Mouse (Mus musculus): ENCODE results near the gene Adipor2. TPM values are rescaled to one million over a fixed set of nuclear protein-coding genes. Genes with fewer than 3 reads are reported as not detected.
"Not testable (repeated sequence)": the region's sequence is repeated elsewhere in the genome, so short reads cannot be mapped to it uniquely, and the experiment has no call there.

The Adipor2 gene
- polyA plus RNA-seq, 1 experiment from 2014 or later = 25.2 TPM

- H3K9me3 ChIP-seq; H3K4me3 ChIP-seq; H3K27me3 ChIP-seq (replicated peaks); H3K9ac ChIP-seq; ATAC-seq (ENCODE audit: extremely low read depth, insufficient number of reproducible peaks, low FRiP score, low TSS enrichment); H3K27ac ChIP-seq (replicated peaks); H3K4me2 ChIP-seq; H3K4me1 ChIP-seq: not testable (repeated sequence)
- 75% methylated on average over 4 of the region's 4 CpGs for WGBS
- peaks cover 58% of the 10 kb centered on the region for H3K36me3 ChIP-seq
Measured at GRCm38 (mm10) chr6:119366800-119367199, 50.7 kb downstream of the Adipor2 start.

GRCm38 (mm10) chr6:119363593-119363992, 53.9 kb downstream of the Adipor2 start:
- Histone ChIP-seq H3K27ac (replicated peaks) (no peak overlapping the region), H3K4me3 (no peak overlapping the region), H3K9me3 (no peaks in the 10 kb centered on the region), H3K9ac (no peak overlapping the region), H3K4me2 (no peak overlapping the region), H3K36me3 (peaks cover 78% of the 10 kb centered on the region), H3K4me1 (peaks cover 8% of the 10 kb centered on the region), H3K27me3 (replicated peaks) (no peaks in the 10 kb centered on the region)
- no peak for ATAC-seq (ENCODE audit: extremely low read depth, insufficient number of reproducible peaks, low FRiP score, low TSS enrichment)
- 95% methylated on average over 5 of the region's 5 CpGs for WGBS

DNA sequence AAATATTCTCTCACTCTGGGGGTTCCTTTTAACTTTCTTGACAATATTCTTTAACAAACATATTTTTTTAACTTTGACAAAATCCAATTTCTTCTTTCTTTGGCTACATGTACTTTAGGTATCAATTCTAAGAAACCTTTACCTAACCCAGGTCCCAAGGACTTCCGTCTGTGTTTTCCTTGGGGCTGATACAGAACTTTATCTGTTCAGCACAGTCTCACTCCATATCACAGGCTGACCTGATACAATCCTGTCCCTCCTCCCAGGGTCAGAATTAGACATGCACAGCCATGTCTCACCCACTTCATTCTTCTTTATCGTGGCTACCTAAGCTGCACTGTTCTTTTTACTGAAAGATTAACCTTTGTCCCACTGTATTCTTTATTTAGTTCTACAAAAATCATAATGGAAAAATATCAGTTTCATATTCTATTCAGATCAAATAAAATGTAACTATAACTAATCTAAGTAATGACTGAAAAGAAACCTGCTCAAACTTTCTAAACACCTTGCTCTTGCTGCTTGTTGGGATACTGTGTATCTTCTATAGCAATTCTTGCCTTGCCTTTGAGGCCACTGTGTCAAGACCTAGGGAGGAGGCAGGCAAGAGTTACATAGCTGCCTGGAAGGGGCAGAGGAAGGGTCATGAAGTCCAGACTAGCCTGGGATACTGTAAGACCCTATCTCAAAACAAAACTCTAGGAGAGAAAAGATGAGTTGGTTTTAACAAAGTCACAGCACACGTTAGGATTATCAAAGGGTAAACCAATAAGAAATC, 56.4 kb downstream of the Adipor2 start:
- no peaks in the 10 kb centered on the region for H3K9me3 ChIP-seq
- H3K27me3 ChIP-seq (replicated peaks) = no peaks in the 10 kb centered on the region
- 61% methylated on average over 3 of the region's 3 CpGs for WGBS
- H3K9ac ChIP-seq = no peak overlapping the region
- H3K4me2 ChIP-seq = no peak overlapping the region
- no peak overlapping the region for H3K4me3 ChIP-seq
- H3K36me3 ChIP-seq = peaks cover 87% of the 10 kb centered on the region
- no peak overlapping the region for H3K27ac ChIP-seq (replicated peaks)
- ATAC-seq (ENCODE audit: extremely low read depth, insufficient number of reproducible peaks, low FRiP score, low TSS enrichment) = no peak
- H3K4me1 ChIP-seq = peaks cover 8% of the 10 kb centered on the region

DNA sequence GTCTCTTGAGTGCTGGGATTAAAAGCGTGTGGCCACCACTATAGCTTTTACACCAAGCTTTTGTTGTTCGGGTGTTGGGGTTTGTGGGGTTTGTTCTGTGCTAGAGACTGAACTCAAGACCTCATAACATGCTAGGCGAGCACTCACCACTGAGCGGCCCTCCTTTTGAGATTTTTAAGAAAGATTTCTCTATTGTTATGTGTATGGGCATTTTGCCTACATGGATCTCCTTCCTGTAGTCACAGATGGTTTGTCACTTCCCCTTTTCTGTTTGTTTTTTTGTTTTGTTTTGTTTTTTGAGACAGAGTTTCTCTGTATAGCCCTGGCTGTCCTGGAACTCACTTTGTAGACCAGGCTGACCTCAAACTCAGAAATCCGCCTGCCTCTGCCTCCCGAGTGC, 57.3 kb downstream of the Adipor2 start:
- H3K27me3 ChIP-seq (replicated peaks); ATAC-seq (ENCODE audit: extremely low read depth, insufficient number of reproducible peaks, low FRiP score, low TSS enrichment); H3K4me2 ChIP-seq; H3K9ac ChIP-seq; H3K4me1 ChIP-seq; H3K4me3 ChIP-seq; H3K9me3 ChIP-seq; H3K27ac ChIP-seq (replicated peaks): not testable (repeated sequence)
- H3K36me3 ChIP-seq = peaks cover 87% of the 10 kb centered on the region
- 84% methylated on average over 6 of the region's 6 CpGs for WGBS

DNA sequence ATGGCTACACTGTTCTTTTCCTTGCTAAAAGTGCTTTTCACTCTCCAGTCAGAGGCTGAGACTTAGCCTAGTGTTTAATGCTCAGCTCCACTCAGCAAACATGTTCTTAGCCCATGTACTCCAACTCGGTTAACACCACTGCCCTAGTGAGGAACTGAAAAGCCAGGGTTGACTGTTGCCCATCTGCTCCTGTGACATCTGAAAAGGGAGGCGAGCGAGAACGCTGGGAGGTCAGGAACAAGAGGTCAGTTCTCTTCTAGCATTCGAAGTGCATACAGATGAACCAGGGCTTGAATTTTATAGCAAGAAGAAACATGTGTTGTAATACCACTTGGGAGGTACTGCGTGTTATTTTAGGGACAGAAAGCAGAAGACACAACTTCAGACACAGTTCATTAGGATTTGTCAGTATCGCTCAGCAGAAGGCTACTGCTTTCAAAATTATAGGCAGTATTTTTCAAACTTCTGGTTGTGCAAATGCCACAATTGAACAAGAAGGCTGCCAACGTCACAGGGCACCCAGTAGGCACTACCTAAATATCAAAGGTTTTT, 59.4 kb downstream of the Adipor2 start:
- WGBS = 86% methylated on average over 8 of the region's 8 CpGs
- Histone ChIP-seq H3K9ac (no peak overlapping the region), H3K4me2 (no peak overlapping the region), H3K36me3 (peaks cover 90% of the 10 kb centered on the region), H3K4me1 (peaks cover 6% of the 10 kb centered on the region), H3K4me3 (no peak overlapping the region), H3K27ac (replicated peaks) (no peak overlapping the region), H3K9me3 (no peaks in the 10 kb centered on the region), H3K27me3 (replicated peaks) (no peaks in the 10 kb centered on the region)
- no peak for ATAC-seq (ENCODE audit: extremely low read depth, insufficient number of reproducible peaks, low FRiP score, low TSS enrichment)

DNA sequence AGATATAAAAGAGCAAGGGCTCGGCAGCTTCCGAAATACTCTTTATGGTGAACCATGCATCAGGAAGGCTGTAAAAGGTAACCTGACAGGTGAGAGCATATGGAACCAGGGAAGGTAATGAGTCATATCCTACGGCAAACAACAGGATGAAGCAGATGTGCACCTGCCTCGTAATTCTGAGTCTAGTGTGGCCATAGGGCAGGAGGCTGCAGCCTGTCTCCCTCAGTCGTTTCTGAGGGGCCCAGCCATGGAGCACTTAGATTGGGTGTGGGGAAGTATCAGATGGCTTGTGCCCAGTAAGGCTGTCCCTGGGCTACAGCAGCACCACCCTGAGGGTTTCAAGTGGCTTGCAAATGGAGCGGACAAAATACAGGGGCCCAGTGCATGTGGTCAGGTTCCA, 65.0 kb downstream of the Adipor2 start:
- no peak overlapping the region for H3K4me3 ChIP-seq
- H3K27ac ChIP-seq (replicated peaks) = no peak overlapping the region
- H3K36me3 ChIP-seq = peaks cover 48% of the 10 kb centered on the region
- H3K4me1 ChIP-seq = peaks cover 15% of the 10 kb centered on the region
- 73% methylated on average over 6 of the region's 6 CpGs for WGBS
- H3K4me2 ChIP-seq = no peak overlapping the region
- no peak for ATAC-seq (ENCODE audit: extremely low read depth, insufficient number of reproducible peaks, low FRiP score, low TSS enrichment)
- H3K9me3 ChIP-seq = no peaks in the 10 kb centered on the region
- no peaks in the 10 kb centered on the region for H3K27me3 ChIP-seq (replicated peaks)
- no peak overlapping the region; the same call in 1 of the 2 replicates for H3K9ac ChIP-seq

DNA sequence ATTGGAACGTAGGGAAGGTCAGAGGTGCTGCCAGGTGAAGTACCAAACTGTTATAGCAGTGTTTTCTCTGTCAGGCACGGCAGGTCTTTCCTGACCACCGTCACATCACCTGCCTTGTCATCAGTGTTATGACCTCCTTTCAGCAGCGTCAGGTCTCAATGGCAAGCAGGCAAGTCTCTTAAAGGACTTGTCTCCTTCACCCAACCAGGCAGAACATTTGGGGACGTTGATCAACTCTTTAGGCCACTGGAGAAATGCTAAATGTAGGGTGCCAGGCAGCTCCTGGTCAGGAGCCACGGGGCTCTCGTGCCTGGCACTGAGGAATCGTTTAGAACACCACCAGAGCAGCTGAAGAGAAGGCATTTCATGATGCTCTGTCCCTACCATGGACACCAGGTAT, 65.8 kb downstream of the Adipor2 start:
- Histone ChIP-seq H3K9ac (no peak overlapping the region), H3K36me3 (peaks cover 40% of the 10 kb centered on the region), H3K4me2 (no peak overlapping the region), H3K4me1 (peaks cover 15% of the 10 kb centered on the region), H3K27ac (replicated peaks) (no peak overlapping the region), H3K4me3 (no peak overlapping the region), H3K9me3 (no peaks in the 10 kb centered on the region), H3K27me3 (replicated peaks) (no peaks in the 10 kb centered on the region)
- WGBS = 68% methylated on average over 8 of the region's 8 CpGs
- ATAC-seq (ENCODE audit: extremely low read depth, insufficient number of reproducible peaks, low FRiP score, low TSS enrichment) = no peak

- Histone ChIP-seq H3K4me3 (no peak overlapping the region), H3K9ac (no peak overlapping the region), H3K9me3 (no peaks in the 10 kb centered on the region), H3K27ac (replicated peaks) (no peak overlapping the region), H3K27me3 (replicated peaks) (no peaks in the 10 kb centered on the region), H3K4me2 (no peak overlapping the region), H3K36me3 (peaks cover 31% of the 10 kb centered on the region), H3K4me1 (peaks cover 15% of the 10 kb centered on the region)
- WGBS = 87% methylated on average over 9 of the region's 9 CpGs
- ATAC-seq (ENCODE audit: extremely low read depth, insufficient number of reproducible peaks, low FRiP score, low TSS enrichment) = no peak
Measured at GRCm38 (mm10) chr6:119350703-119351198, 66.8 kb downstream of the Adipor2 start.

DNA sequence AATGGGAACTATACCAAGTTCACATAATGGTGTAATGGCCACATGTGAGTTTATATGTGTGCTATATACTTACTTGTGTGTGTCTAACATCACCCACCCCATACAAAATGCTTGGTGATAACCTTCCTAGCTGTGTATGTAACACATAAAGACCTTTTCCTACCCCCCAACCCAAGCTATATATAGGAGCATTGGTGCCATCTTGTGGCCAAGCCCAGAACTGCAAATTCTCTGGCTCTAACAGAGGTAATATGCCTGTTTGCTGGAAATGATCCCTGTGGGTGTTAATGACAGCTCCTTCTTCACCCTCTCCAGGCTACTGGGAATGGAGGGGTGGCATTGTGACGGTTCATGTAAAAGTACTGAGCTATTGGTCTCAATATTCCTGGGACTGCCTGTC, 69.3 kb downstream of the Adipor2 start:
- Histone ChIP-seq H3K27me3 (replicated peaks) (no peaks in the 10 kb centered on the region), H3K4me1 (peaks cover 15% of the 10 kb centered on the region), H3K36me3 (peaks cover 6% of the 10 kb centered on the region), H3K4me3 (no peak overlapping the region), H3K4me2 (no peak overlapping the region), H3K9ac (0 out of 2 replicates have a peak overlapping the region, but pooled peaks have one; percentile 52), H3K27ac (replicated peaks) (no peak overlapping the region), H3K9me3 (no peaks in the 10 kb centered on the region)
- 0% methylated on average over 1 of the region's 1 CpGs for WGBS
- ATAC-seq (ENCODE audit: extremely low read depth, insufficient number of reproducible peaks, low FRiP score, low TSS enrichment) = no peak

DNA sequence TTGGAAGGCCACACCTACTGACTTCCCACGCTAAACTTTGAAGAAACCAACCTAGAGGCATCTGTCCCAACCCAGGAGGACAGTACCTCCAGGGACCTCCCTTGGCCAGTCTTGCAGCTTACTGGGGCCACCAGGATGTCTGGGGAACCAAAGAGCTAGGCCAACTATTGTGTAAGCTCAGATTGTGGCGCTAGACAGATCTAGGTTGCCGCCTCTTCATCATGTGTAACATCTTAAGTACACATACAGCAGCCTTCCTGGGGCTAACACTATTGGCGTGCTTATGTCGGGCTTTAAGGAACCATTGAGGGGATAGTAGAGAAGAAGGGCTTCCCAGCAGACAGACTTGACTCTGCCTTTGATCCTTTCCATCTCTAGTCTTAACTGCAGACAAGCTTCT, 69.7 kb downstream of the Adipor2 start:
- Histone ChIP-seq H3K4me1 (peaks cover 14% of the 10 kb centered on the region), H3K36me3 (peaks cover 4% of the 10 kb centered on the region; the same call in 1 of the 2 replicates), H3K4me3 (no peak overlapping the region), H3K27ac (replicated peaks) (no peak overlapping the region), H3K9me3 (no peaks in the 10 kb centered on the region), H3K9ac (no peak overlapping the region), H3K27me3 (replicated peaks) (no peaks in the 10 kb centered on the region), H3K4me2 (no peak overlapping the region)
- ATAC-seq (ENCODE audit: extremely low read depth, insufficient number of reproducible peaks, low FRiP score, low TSS enrichment) = no peak
- 66% methylated on average over 5 of the region's 5 CpGs for WGBS

- Histone ChIP-seq H3K4me3 (no peak overlapping the region), H3K4me1 (peaks cover 4% of the 10 kb centered on the region; the same call in 1 of the 2 replicates), H3K36me3 (no peaks in the 10 kb centered on the region), H3K4me2 (no peak overlapping the region), H3K9me3 (no peaks in the 10 kb centered on the region), H3K9ac (no peak overlapping the region), H3K27me3 (replicated peaks) (no peaks in the 10 kb centered on the region), H3K27ac (replicated peaks) (no peak overlapping the region)
- ATAC-seq (ENCODE audit: extremely low read depth, insufficient number of reproducible peaks, low FRiP score, low TSS enrichment) = no peak
- 58% methylated on average over 10 of the region's 10 CpGs for WGBS
Measured at GRCm38 (mm10) chr6:119346257-119346656, 71.2 kb downstream of the Adipor2 start.

DNA sequence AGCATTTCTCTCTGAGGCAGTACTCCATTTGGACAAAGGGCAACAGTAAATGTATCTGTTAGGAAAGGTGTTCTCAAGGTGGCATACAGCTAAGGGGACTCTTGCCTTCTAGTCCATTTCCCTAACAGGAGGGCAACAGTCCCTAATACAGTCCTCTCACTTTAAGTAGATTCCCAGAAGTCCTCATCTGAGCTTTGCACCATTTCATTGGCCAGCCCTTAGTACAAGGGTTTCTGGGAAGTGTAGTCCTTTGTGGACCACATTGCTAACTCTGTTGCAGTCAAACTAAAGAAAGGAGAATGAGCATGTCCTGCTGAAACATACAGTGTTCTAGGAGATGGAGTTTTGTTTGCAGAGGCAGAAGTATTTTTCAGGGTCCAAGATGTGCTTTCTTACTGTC, 76.1 kb downstream of the Adipor2 start:
- Histone ChIP-seq H3K27me3 (replicated peaks) (no peaks in the 10 kb centered on the region), H3K4me3 (no peak overlapping the region), H3K4me2 (no peak overlapping the region), H3K27ac (replicated peaks) (no peak overlapping the region), H3K9ac (no peak overlapping the region), H3K4me1 (no peaks in the 10 kb centered on the region), H3K36me3 (no peaks in the 10 kb centered on the region), H3K9me3 (no peaks in the 10 kb centered on the region)
- no peak for ATAC-seq (ENCODE audit: extremely low read depth, insufficient number of reproducible peaks, low FRiP score, low TSS enrichment)

Measured in heart, embryonic 13.5 days (tissue).